Mouse (Mus musculus) right cerebral cortex, postnatal 10 days (tissue): ENCODE data around the gene Sgsm2.

Experiments used
- DNase-seq, 2 experiments: peaks; one replicate each; pipeline ENCODE4 v3.0.0; 2021; ENCODE audit warnings: low spot score in 2 of 2

Gene Sgsm2

GRCm38 (mm10) chr11:74881979-74882378 is 14.9 kb downstream of the Sgsm2 start:
- peak in 1 of 2 experiments; percentile 59 for DNase-seq

- no peak for DNase-seq
Measured at GRCm38 (mm10) chr11:74880999-74881398, 15.9 kb downstream of the Sgsm2 start.

- DNase-seq, result peak; percentile 83 to 88
Measured at GRCm38 (mm10) chr11:74876801-74877200, 20.1 kb downstream of the Sgsm2 start.

GRCm38 (mm10) chr11:74874630-74875029 is 22.2 kb downstream of the Sgsm2 start:
- no peak for DNase-seq

GRCm38 (mm10) chr11:74870991-74871622 is 25.8 kb downstream of the Sgsm2 start:
- DNase-seq, result peak; percentile 67

GRCm38 (mm10) chr11:74870544-74870943 is 26.3 kb downstream of the Sgsm2 start:
- no peak for DNase-seq

GRCm38 (mm10) chr11:74869603-74870002 is 27.3 kb downstream of the Sgsm2 start:
- no peak for DNase-seq

GRCm38 (mm10) chr11:74868046-74868760 is 28.7 kb downstream of the Sgsm2 start:
- DNase-seq, result no peak

- no peak for DNase-seq
Measured at GRCm38 (mm10) chr11:74867181-74867580, 29.7 kb downstream of the Sgsm2 start.

- peak; percentile 81 to 85 for DNase-seq
Measured at GRCm38 (mm10) chr11:74866640-74867039, 30.2 kb downstream of the Sgsm2 start.

- no peak for DNase-seq
Measured at GRCm38 (mm10) chr11:74865252-74865651, 31.6 kb downstream of the Sgsm2 start.

GRCm38 (mm10) chr11:74864421-74864820 is 32.4 kb downstream of the Sgsm2 start:
- no peak for DNase-seq

- no peak for DNase-seq
Measured at GRCm38 (mm10) chr11:74863471-74863870, 33.4 kb downstream of the Sgsm2 start.

- no peak for DNase-seq
Measured at GRCm38 (mm10) chr11:74862129-74862528, 34.7 kb downstream of the Sgsm2 start.

GRCm38 (mm10) chr11:74857756-74858155 is 39.1 kb downstream of the Sgsm2 start:
- no peak for DNase-seq

- DNase-seq, result no peak
Measured at GRCm38 (mm10) chr11:74850998-74851661, 45.7 kb downstream of the Sgsm2 start.

- peak in 1 of 2 experiments; percentile 82 for DNase-seq
Measured at GRCm38 (mm10) chr11:74847919-74848521, 48.8 kb downstream of the Sgsm2 start.

- no peak for DNase-seq
Measured at GRCm38 (mm10) chr11:74845784-74846183, 51.1 kb downstream of the Sgsm2 start.

GRCm38 (mm10) chr11:74843761-74844160 is 53.1 kb downstream of the Sgsm2 start:
- no peak for DNase-seq

- DNase-seq, result peak in 1 of 2 experiments; percentile 40
Measured at GRCm38 (mm10) chr11:74843435-74843714, 53.5 kb downstream of the Sgsm2 start.

GRCm38 (mm10) chr11:74842656-74843434 is 54.0 kb downstream of the Sgsm2 start:
- no peak for DNase-seq

- no peak for DNase-seq
Measured at GRCm38 (mm10) chr11:74842045-74842444, 54.8 kb downstream of the Sgsm2 start.
